Mouse (Mus musculus): ENCODE measurements around the gene Isg20l2. TPM values are rescaled to one million over a fixed set of nuclear protein-coding genes. Genes with fewer than 3 reads are reported as not detected.
"Not testable (repeated sequence)": the region's sequence is repeated elsewhere in the genome, so short reads cannot be mapped to it uniquely, and the experiment has no call there.

Gene Isg20l2
- polyA plus RNA-seq, 1 experiment = 18.4 TPM

GRCm38 (mm10) chr3:87893367-87893905 is 36.7 kb upstream of the Isg20l2 start:
- H3K27ac ChIP-seq (ENCODE audit: control insufficient read depth, insufficient read depth, low read depth, low read length, poor library complexity) = no peak overlapping the region
- no peak overlapping the region for H3K4me3 ChIP-seq (replicated peaks; ENCODE audit: control insufficient read depth, low read depth, low read length)
- TF ChIP-seq CTCF (IDR thresholded peaks at IDR 0.05; ENCODE audit: control insufficient read depth, insufficient read depth, low read length) (no peak), POLR2A (IDR thresholded peaks at IDR 0.05; ENCODE audit: borderline replicate concordance, control insufficient read depth, low read depth, low read length) (no peak)
- no peaks in the 10 kb centered on the region for H3K4me1 ChIP-seq (ENCODE audit: control insufficient read depth, insufficient read depth, low read length)
- WGBS = 70% methylated on average over 3 of the region's 3 CpGs

- 46% methylated on average over 3 of the region's 3 CpGs for WGBS
- Histone ChIP-seq H3K4me1 (ENCODE audit: control insufficient read depth, insufficient read depth, low read length) (peaks cover 6% of the 10 kb centered on the region), H3K27ac (ENCODE audit: control insufficient read depth, insufficient read depth, low read depth, low read length, poor library complexity) (no peak overlapping the region)
Measured at GRCm38 (mm10) chr3:87899266-87899665, 30.8 kb upstream of the Isg20l2 start.

GRCm38 (mm10) chr3:87899776-87900175 is 30.3 kb upstream of the Isg20l2 start:
- H3K27ac ChIP-seq (ENCODE audit: control insufficient read depth, insufficient read depth, low read depth, low read length, poor library complexity) = no peak overlapping the region
- H3K4me1 ChIP-seq (ENCODE audit: control insufficient read depth, insufficient read depth, low read length) = peaks cover 6% of the 10 kb centered on the region
- WGBS = 83% methylated on average over 3 of the region's 3 CpGs
- H3K4me3 ChIP-seq (replicated peaks; ENCODE audit: control insufficient read depth, low read depth, low read length) = no peak overlapping the region
- TF ChIP-seq POLR2A (IDR thresholded peaks at IDR 0.05; ENCODE audit: borderline replicate concordance, control insufficient read depth, low read depth, low read length) = no peak
- TF ChIP-seq CTCF (IDR thresholded peaks at IDR 0.05; ENCODE audit: control insufficient read depth, insufficient read depth, low read length) = no peak

More at GRCm38 (mm10) chr3:87899266-87899665, 30.8 kb upstream of the Isg20l2 start:
- TF ChIP-seq CTCF (IDR thresholded peaks at IDR 0.05; ENCODE audit: control insufficient read depth, insufficient read depth, low read length) = no peak
- TF ChIP-seq POLR2A (IDR thresholded peaks at IDR 0.05; ENCODE audit: borderline replicate concordance, control insufficient read depth, low read depth, low read length) = no peak
- H3K4me3 ChIP-seq (replicated peaks; ENCODE audit: control insufficient read depth, low read depth, low read length) = no peak overlapping the region

GRCm38 (mm10) chr3:87901036-87901624 is 29.0 kb upstream of the Isg20l2 start:
- Histone ChIP-seq H3K4me3 (replicated peaks; ENCODE audit: control insufficient read depth, low read depth, low read length) (peak overlapping the region; percentile 1), H3K27ac (ENCODE audit: control insufficient read depth, insufficient read depth, low read depth, low read length, poor library complexity) (peak overlapping the region; percentile 75), H3K4me1 (ENCODE audit: control insufficient read depth, insufficient read depth, low read length) (peaks cover 6% of the 10 kb centered on the region)
- TF ChIP-seq POLR2A (IDR thresholded peaks at IDR 0.05; ENCODE audit: borderline replicate concordance, control insufficient read depth, low read depth, low read length) (no peak), CTCF (IDR thresholded peaks at IDR 0.05; ENCODE audit: control insufficient read depth, insufficient read depth, low read length) (no peak)
- 3% methylated on average over 1 of the region's 1 CpGs for WGBS

GRCm38 (mm10) chr3:87901959-87902358 is 28.2 kb upstream of the Isg20l2 start:
- 44% methylated on average over 6 of the region's 6 CpGs for WGBS
- H3K4me1 ChIP-seq (ENCODE audit: control insufficient read depth, insufficient read depth, low read length); H3K4me3 ChIP-seq (replicated peaks; ENCODE audit: control insufficient read depth, low read depth, low read length): not testable (repeated sequence)
- peak overlapping the region; percentile 75; the same call in 1 of the 2 replicates for H3K27ac ChIP-seq (ENCODE audit: control insufficient read depth, insufficient read depth, low read depth, low read length, poor library complexity)

- WGBS = 69% methylated on average over 5 of the region's 5 CpGs
- TF ChIP-seq POLR2A (IDR thresholded peaks at IDR 0.05; ENCODE audit: borderline replicate concordance, control insufficient read depth, low read depth, low read length) (no peak), CTCF (IDR thresholded peaks at IDR 0.05; ENCODE audit: control insufficient read depth, insufficient read depth, low read length) (no peak)
- no peak overlapping the region for H3K4me3 ChIP-seq (replicated peaks; ENCODE audit: control insufficient read depth, low read depth, low read length)
- H3K4me1 ChIP-seq (ENCODE audit: control insufficient read depth, insufficient read depth, low read length) = peaks cover 6% of the 10 kb centered on the region
- H3K27ac ChIP-seq (ENCODE audit: control insufficient read depth, insufficient read depth, low read depth, low read length, poor library complexity) = 0 out of 2 replicates have a peak overlapping the region, but pooled peaks have one; percentile 1
Measured at GRCm38 (mm10) chr3:87903821-87904220, 26.3 kb upstream of the Isg20l2 start.

GRCm38 (mm10) chr3:87905880-87906485 is 24.1 kb upstream of the Isg20l2 start, which contains the start of gene Hdgf:
Gene Hdgf (plus strand): TSS chr3:87906321.
- Histone ChIP-seq H3K4me3 (replicated peaks; ENCODE audit: control insufficient read depth, low read depth, low read length) (peak within 1 kb of the TSS; percentile 83), H3K4me1 (ENCODE audit: control insufficient read depth, insufficient read depth, low read length) (peaks cover 9% of the 10 kb centered on the region), H3K27ac (ENCODE audit: control insufficient read depth, insufficient read depth, low read depth, low read length, poor library complexity) (peak within 1 kb of the TSS; percentile 95)
- under 1% methylated on average over 57 of the region's 57 CpGs for WGBS
- 0 out of 2 replicates have a peak, but pooled peaks have one; percentile 2 for TF ChIP-seq CTCF (IDR thresholded peaks at IDR 0.05; ENCODE audit: control insufficient read depth, insufficient read depth, low read length)
- TF ChIP-seq POLR2A (IDR thresholded peaks at IDR 0.05; ENCODE audit: borderline replicate concordance, control insufficient read depth, low read depth, low read length) = peak; percentile 68; the same call in 1 of the 2 replicates

- Histone ChIP-seq H3K4me1 (ENCODE audit: control insufficient read depth, insufficient read depth, low read length) (peaks cover 8% of the 10 kb centered on the region), H3K4me3 (replicated peaks; ENCODE audit: control insufficient read depth, low read depth, low read length) (peak overlapping the region; percentile 83), H3K27ac (ENCODE audit: control insufficient read depth, insufficient read depth, low read depth, low read length, poor library complexity) (peak overlapping the region; percentile 95)
- under 1% methylated on average over 43 of the region's 47 CpGs for WGBS
- TF ChIP-seq CTCF (IDR thresholded peaks at IDR 0.05; ENCODE audit: control insufficient read depth, insufficient read depth, low read length) (no peak), POLR2A (IDR thresholded peaks at IDR 0.05; ENCODE audit: borderline replicate concordance, control insufficient read depth, low read depth, low read length) (0 out of 2 replicates have a peak, but pooled peaks have one; percentile 12)
Measured at GRCm38 (mm10) chr3:87906601-87906980, 23.5 kb upstream of the Isg20l2 start.

Measured in bone marrow, adult 2 months (tissue).